Mouse (Mus musculus) layer of hippocampus, adult 11-12 months (tissue): Measurements from ENCODE around the gene Rasa3.

ENCODE experiments used
- DNase-seq: peaks from one replicate; pipeline ENCODE4 v3.0.0; 2022; ENCODE audit warnings: low spot score

Gene Rasa3

DNA sequence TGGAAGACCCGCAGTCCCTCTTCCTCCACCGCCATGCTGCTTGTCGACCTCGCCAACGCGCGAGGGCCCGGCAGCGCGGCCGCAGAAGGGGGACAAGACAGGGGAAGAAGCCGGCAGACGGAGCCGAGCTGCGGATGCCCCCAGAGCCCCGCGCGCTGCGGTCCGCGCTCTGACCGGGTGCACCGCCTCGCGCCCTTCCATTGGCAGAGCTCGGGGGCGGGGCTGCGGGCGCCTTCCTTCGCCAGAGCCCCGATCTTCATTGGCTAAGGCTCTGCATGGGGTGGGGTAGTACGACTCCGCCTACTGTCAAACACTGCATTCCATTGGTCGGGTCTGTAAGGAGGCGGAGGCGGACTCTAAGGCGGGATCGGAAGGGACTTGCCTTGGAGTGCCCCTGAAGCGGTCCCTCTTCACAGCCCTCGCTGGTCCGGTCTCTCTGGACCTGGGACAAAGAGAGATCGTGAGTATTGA lies at the start of gene Rasa3:
Rasa3 (minus strand) TSS at position 191 of the 471 bp plus-strand sequence.
- peak; percentile 97 for DNase-seq

- DNase-seq: peak; percentile 53
These were observed 48.3 kb upstream of the Rasa3 start for GRCm38 (mm10) chr8:13725722-13726121.

DNA sequence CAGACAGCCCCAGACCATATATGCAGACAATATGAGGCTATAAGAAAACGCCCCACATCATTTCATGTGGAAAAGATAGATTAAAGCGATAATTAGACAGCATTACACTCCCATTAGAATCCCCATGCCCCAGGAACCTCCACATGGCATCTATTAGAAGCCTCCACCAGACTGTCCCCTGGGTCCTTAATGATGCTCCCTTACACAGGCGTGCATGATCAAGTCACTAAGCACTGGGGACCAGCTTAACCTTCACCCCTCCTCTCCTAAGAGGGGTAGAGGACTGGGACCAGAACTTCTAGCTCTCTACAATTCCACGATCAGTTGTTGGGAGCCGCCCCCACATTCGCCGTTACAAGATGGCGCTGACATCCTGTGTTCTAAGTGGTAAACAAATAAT lies 41.6 kb upstream of the Rasa3 start:
- DNase-seq: no peak

GRCm38 (mm10) chr8:13708514-13708913 lies 31.1 kb upstream of the Rasa3 start:
- DNase-seq: no peak

- no peak for DNase-seq
These were observed 29.5 kb upstream of the Rasa3 start for GRCm38 (mm10) chr8:13706918-13707317.

GRCm38 (mm10) chr8:13705668-13706067 lies 28.3 kb upstream of the Rasa3 start, which contains the start of gene Cfap97d2:
Gene Cfap97d2 (plus strand): TSS chr8:13705889.
- peak; percentile 67 for DNase-seq

- no peak for DNase-seq
These were observed 26.9 kb upstream of the Rasa3 start for GRCm38 (mm10) chr8:13704301-13704700.

GRCm38 (mm10) chr8:13703756-13704155 lies 26.4 kb upstream of the Rasa3 start:
- DNase-seq: no peak

DNA sequence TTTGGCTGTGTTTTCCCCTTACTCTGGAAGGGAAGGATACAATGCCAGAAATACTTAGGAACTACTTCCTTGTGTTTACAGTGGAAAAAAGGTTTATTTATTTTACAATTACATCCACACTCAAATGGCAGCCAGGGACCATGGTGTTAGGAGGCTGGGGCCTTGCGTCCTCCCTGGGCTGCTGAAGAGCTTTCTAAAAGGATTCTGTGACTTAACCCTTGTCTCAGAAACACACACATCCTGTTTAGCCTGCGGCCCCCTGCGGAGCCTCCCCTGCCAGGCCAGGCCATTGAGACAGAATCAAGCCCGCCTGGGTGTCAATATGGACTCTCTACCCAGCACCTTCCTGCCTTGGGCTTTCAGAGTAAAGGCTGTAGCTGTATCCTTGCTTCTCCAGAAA lies 25.4 kb upstream of the Rasa3 start:
- no peak for DNase-seq

DNA sequence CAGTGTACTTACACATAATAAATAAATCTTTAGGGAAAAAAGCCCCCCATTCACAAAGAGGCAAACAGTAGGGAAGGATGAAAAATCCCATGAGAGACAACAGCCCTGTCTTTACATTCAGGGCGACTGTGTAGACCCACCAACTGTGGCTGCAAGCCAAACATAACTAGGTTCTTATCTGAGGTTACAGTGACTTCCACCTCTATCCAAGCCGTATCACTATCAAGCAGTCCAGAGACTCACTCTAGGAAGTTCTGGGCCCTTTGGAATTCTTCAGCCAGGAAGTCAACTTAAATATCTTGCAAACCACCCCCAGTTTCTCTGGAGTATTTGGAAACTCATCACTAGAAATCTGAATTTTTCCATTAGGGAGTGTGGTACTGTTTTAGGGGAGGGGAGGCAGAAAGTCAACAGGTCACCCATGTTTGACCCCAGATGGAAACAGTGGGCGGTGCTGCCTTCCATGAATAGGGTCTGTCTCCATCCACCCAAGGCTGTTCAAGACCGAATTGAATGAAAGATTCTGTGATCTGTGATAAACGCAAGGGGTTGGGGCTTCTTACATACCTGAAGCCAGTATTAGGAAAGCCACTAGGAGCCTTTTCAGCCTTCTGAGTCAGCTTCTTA lies 22.0 kb upstream of the Rasa3 start:
- no peak for DNase-seq

DNA sequence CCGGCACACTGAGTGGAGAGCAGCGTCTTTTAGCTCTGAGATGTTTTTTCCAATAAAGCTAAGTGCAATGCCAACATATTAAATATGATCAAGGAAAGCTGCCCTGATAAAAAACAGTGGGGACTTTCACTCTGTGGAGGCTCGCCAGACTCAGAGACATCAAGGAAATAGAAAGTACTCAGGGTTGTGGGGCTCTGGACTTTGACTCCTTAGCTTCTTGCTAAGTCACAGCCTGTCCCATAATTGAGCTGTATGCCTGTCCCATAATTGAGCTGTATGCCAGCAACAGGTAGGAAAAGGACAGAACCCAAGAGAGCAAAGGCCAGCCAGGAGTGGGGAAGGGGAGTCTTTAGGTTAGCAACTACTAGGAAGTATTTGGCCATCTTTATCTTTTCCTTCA lies 20.9 kb upstream of the Rasa3 start:
- no peak for DNase-seq

DNA sequence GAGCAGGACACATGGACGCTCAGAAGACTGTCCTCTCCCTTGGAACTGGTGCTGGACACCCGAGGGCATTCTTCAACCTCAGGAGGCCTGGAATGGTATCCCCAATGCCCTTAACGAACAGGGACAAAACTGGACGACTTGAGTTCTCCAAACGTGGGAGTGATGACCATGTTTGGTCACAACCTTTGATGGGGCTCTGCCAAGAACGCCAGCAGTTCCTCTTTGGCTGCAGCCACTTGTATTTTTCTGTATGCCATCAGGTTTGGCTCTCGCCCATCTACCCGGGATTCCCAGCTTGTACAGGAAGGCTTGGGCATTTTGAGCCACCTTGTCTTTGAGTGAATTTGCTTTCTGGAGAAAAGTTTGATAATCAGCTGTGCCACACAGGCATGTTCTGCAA lies 20.3 kb upstream of the Rasa3 start:
- no peak for DNase-seq

DNA sequence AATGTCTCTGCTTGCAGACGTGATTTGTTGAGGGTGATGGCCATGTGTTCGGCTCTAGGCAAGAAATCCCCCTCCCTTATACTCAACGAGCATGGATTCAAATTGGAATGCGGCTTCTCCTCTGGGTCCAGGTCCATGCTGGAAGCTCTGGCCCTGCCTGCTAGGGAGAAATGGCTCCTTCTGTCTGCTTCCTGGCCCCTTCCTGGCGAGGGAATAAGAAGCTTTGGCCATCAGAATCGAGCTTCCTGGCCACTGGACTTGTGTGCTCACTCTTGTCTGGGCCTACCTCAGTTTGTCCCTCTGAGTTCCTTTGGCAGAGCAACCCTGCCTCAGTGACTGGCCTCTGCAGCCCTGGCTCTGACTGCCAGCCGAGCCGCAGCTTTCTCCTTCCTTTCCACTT lies 19.8 kb upstream of the Rasa3 start:
- DNase-seq: no peak

DNA sequence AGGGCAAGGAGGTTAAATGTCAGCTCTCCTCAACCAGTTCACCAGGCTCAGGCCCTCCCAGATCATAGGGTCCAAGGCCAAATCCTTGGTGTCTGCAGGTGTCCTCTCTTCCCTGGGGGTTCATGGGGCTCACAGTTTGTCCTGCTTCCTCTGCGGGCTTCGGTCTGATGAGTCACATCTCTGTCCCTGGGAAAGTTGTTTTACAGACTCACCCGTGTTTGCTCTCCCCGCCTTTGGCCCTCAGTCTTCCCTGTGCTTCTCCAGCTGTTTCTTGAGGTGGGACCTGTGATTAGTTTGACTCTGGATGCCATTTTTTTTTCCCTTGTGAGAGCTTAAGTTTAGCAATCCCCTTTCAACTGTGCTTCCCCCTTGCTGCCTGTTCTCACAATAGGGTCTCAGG lies 18.8 kb upstream of the Rasa3 start:
- no peak for DNase-seq

- DNase-seq: no peak
These were observed 17.9 kb upstream of the Rasa3 start for GRCm38 (mm10) chr8:13695203-13695867.

GRCm38 (mm10) chr8:13694735-13695134 lies 17.3 kb upstream of the Rasa3 start:
- DNase-seq: no peak

DNA sequence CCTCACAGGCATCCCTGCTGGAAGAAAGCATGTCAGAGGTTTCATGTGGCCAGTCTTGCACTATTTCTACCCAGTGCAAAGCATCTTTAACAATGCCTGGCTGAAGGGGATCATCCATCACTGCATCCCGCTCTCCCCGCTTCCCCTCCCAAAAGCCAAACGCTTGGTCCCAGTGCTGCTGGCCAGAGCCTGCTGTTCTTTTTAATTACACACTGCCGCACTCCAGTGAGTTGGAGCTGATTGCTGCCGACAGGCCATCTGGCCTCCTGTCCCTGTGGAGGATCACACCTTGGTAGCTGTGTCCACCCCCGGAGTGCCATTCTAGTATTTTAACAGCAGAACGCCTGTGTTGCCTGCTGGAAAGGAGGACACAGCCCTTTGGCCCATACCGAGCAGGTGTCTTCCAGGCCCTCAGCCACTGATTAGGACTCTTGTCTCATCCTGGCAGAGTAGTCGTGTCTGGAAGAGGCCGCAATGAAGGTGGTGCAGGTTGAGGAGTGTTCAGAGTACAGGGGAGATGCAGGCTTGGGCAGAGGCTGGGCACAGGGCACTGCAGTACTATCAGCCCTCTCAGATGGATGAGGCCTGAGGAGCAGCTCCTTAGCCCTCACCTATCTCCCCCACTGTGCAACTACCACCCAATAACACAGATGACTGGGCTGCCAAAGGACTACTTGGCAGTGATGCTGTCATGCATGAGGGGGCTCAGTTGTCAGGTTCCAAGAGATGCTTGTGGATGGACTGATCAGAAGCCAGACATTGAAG lies 15.1 kb upstream of the Rasa3 start:
- no peak for DNase-seq

GRCm38 (mm10) chr8:13689331-13689730 lies 11.9 kb upstream of the Rasa3 start:
- no peak for DNase-seq

DNA sequence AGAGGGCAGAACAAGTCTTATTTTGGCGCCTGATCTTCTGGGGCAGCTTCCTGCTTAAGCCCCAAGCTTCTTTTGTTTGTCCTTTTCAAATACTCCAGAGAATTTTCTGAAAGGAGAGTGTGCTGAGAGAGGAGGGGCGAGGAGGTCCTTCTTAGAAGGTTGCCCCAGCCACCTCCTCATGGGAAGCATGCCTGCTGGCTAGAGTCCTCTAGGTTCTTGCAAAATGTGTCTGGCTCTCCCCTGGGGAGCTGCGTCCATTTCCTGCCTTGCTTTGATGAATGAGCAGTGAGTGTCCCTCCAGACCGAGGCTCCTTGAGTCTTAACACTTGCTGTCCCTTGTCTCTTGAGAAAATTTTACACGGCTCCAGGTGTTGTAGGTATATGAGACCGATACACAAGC lies 11.1 kb upstream of the Rasa3 start:
- DNase-seq: no peak

GRCm38 (mm10) chr8:13687941-13688340 lies 10.5 kb upstream of the Rasa3 start:
- no peak for DNase-seq

DNA sequence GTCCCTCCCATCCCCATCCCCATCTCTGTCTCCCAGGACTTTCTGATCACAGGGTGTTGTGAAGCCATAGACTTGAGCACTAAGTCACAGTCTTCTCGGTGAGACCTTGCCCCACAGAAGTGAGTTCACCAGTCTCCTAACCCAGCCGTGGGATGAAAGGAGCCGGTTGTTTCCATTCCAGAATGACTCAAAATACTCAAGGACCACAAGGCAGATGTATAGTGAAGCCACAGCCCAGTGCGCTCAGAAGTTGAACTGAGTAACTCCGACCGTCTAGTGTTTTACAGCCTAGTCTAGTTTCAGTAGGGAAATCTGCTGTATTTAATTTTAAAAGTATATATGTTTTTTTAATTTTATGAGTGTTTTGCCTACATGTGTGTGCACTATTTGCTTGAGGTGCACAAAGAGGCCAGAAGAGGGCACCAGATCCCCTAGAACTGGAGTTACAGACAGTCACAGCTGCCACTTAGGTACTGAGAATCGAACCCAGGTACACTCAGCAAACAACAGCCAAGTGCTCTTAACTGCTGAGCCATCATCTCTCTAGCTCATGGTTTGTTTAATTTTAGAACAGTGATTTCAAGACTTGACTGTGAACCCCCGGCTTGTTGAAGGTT lies 9.8 kb upstream of the Rasa3 start:
- DNase-seq: no peak

DNA sequence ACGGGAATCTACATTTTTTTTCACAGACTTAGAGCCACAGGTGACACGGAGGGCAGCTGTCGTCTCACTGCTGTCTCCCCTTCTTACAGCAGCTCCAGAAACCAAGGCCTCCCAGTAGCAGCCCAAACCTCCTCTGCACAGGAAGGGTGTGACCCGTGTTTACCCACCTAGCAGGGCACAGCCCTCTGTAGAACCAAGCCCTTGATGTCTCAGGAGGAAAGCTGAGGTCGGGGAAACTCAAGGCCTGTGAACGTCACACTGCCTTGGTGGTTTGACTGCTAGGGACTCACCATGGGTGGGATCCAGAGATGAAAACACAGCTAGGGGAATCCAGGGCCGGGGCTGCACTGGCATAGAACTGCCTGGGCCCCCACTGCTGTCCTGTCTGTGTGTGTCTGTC lies 9.0 kb upstream of the Rasa3 start:
- no peak for DNase-seq
